Mouse (Mus musculus): ENCODE results near the gene Psma6.

DNA sequence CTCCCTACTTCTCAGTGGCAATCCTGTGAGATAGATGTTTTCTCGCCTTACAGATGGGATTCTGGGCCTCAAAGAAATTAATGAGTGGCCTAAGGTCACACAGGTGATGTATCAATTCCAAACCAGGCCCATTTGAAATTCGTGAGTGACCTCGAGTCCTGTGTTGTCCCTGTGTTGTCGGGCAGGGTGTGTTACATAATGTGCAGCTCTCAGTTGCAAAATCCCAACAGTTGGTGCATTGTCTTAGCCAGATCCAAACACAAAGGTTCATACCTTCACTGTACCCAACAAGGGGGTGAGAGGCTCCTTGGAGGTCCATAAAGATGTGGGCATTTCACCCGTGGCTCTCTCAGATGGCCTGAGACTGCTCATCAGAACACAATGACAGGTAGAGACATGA lies 56.4 kb downstream of the Psma6 start:
- no peak for TF ChIP-seq CTCF (IDR thresholded peaks at IDR 0.05; ENCODE audit: control insufficient read depth, insufficient read depth, insufficient read length)
- TF ChIP-seq USF1 (IDR thresholded peaks at IDR 0.05; ENCODE audit: low read depth): no peak
- no peak for TF ChIP-seq MYOG (IDR thresholded peaks at IDR 0.05; ENCODE audit: control insufficient read depth, extremely low read depth, insufficient read length)
- no peak for TF ChIP-seq MAX (IDR thresholded peaks at IDR 0.05)
- no peak for TF ChIP-seq MYOD1 (IDR thresholded peaks at IDR 0.05; ENCODE audit: control insufficient read depth, insufficient read length, low read depth)
- no peak for TF ChIP-seq FOSL1 (IDR thresholded peaks at IDR 0.05; ENCODE audit: insufficient read depth, low read length, poor library complexity, severe bottlenecking)

All from C2C12 (cell line).